Mouse (Mus musculus) gastrocnemius, postnatal 14 days (tissue): ENCODE measurements around the gene Pycr1. TPM values are rescaled to one million over a fixed set of nuclear protein-coding genes. Genes with fewer than 3 reads are reported as not detected.
"Not testable (repeated sequence)": the region's sequence is repeated elsewhere in the genome, so short reads cannot be mapped to it uniquely, and the experiment has no call there.

Experiments used
- DNase-seq: peaks from one replicate; pipeline ENCODE4 v3.0.0; 2021; ENCODE audit warnings: mixed read lengths
- intact Hi-C: fragments of 180-260 bp; cut with DNase I; formaldehyde crosslinking; loops from one replicate; pipeline ENCODE4 v1.15.1; 2025; ENCODE audit warnings: low total_unique reads
- long read RNA-seq, 2 experiments: library from polyadenylated mRNA; stranded (forward); transcript quantifications; one replicate each; pipeline ENCODE4 v2.0.0; 2021
- total RNA-seq, 2 experiments: library from RNA; stranded (reverse); gene quantifications; 2 replicates each; pipeline ENCODE4 v1.2.3; 2021

The Pycr1 gene
- total RNA-seq = 10 to 100 TPM; 10.3 to 13.3 TPM
- long read RNA-seq, experiment 1, transcript Pycr1-201 (8 exons, 1,861 nt) = major isoform, 13 of 25 reads
- long read RNA-seq, experiment 1, partial matches to known transcripts = 2 of 25 reads
- long read RNA-seq, experiment 1, other reads (novel, unspliced or antisense) = 10 of 25 reads
- long read RNA-seq, experiment 2, transcript Pycr1-201 (8 exons, 1,861 nt) = major isoform, 7 of 18 reads
- long read RNA-seq, experiment 2, partial matches to known transcripts = 2 of 18 reads
- long read RNA-seq, experiment 2, other reads (novel, unspliced or antisense) = 9 of 18 reads

DNA sequence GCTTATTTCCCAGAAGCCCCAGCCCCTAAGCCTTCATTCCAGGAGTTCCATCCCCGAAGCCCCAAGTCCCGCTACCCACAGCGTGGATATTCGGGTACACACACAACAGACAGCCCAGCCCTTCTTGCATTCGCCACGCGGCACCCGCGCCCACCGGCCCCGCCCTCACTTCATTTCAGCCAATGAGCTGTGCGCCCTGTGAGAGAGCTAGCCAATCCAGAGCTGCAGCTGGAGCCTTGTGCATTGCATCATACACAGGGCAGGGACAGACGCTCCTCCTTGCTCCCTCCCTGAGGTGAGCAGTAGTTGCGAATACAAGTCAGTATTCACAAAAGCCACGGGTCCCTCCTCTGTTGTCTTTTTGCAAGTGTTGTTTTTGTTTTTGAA lies at the start of gene Pycr1:
Gene Pycr1, minus strand, starts transcription at position 169 of the 387 bp plus-strand sequence.
- peak; percentile 94 for DNase-seq
- intact Hi-C loops = no loop called here

DNA sequence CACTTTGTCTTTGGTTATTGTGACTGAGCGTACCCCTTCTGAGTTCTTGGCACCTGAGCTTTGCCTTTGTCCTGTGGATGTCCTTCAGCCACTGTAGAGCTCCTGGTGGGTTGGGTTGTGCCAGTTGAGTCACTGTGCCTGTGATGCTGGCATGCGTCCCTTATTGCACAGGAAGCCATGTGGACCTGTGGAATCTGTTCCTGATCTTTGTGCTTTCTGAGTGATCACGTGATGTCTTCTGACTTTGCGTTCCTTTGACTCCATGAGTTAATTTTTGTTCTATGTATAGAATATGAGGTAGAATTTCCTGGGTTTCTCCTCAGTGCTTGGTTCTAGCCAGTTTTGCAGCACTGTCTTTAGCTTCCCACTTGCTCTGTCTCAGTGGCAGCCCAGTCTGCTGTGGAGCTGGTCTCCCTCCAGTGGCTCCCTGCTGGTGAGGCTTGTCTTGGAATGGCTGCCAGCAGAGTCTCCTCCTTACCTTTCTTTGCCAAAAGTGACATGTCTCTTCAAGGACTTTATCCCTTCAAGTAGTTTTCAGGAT lies 49.0 kb upstream of the Pycr1 start:
- intact Hi-C loops = no loop called here
- DNase-seq = peak; percentile 52

DNA sequence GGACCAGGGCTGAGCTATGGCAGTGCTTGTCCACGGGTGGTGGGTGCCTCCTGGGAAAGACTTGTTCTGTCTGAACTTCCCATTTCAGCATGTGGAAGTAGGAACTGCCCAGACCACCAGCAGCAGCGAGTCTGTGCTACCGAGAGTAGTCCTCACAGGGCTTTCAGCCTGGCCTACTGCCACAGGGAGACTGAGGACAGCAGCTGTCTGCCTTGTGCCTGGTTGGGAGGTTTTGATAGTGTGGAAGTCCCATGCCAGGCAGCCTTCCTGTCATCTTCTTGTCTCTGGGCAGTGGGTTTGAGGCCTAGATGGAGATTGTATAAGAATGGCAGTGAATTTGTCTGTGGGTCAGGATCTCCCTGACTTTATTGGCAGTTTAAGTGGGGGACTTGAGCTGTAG lies 45.8 kb upstream of the Pycr1 start:
- intact Hi-C loops = no loop called here
- no peak for DNase-seq

DNA sequence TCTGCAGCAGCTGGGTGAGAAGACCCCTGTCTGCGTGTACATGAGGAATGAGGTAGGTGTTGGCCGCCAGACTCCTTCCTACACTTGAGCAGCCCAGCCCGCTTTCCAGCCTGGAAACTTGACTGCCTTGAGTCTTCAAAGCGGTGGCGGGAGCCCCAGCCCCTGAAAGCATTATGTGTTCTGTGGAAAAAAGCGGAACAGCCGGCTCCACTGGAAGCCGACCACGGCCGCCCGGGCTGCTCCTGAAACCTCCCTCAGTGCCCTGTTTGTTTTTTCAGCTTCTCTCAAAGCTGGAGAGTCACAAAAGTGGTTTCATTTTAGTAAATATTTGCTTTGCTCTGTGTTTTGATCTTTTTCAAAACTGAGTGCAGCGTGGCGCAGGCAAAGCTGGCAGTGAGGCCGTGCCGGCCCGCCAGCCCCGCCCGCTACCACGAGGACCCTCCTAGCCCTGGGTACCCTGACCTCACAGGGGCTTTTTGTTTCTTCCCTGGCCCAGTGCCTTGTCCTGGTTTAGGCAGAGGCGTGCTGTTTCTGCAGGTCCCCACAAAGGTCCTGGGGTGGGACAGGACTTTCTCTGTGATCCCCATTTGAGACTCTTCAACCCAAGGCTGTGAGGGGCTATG lies 43.2 kb upstream of the Pycr1 start:
- intact Hi-C loops = no loop called here
- no peak for DNase-seq

DNA sequence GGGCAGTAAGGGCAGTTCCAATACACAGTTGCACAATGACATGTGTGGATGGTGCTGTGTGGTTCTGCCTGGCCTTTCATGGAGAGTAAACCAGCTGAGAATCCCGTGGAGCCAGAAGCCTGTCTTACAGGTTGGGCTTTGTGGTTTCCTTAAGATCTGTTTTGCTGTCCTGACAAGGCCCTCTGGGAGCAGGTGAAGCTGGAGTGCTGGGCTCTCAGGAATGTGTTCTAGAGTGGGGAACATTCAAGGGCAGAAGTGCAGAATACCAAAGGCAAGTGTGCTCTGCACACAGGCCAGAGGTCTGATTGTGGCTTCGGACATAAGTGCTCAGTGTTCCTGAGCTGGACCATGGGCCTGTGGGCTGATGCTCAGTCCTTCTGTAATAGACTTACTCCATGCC lies 41.1 kb upstream of the Pycr1 start:
- intact Hi-C loops = no loop called here

DNA sequence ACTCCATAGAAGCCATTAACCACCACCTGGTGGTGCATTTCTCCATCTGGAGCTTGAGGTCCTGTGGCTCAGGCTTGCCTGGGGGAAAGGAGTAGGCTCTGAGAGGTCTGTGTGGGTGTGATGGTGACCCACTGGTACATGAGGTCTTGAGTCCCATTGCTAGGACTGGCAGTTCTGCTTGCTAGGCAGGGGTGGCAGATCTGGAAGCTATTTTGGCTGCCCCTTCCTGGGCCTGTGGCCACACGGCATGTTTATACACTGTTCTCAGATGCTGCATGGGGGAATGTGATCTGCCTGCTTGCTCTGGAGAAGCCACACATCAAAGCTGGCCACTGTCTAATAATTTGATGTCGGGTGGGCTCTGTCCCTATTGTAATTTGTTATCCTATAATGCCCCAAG lies 40.5 kb upstream of the Pycr1 start:
- intact Hi-C loops = no loop called here
- DNase-seq = no peak

More for the DNA sequence above, 41.1 kb upstream of the Pycr1 start:
- DNase-seq = no peak

DNA sequence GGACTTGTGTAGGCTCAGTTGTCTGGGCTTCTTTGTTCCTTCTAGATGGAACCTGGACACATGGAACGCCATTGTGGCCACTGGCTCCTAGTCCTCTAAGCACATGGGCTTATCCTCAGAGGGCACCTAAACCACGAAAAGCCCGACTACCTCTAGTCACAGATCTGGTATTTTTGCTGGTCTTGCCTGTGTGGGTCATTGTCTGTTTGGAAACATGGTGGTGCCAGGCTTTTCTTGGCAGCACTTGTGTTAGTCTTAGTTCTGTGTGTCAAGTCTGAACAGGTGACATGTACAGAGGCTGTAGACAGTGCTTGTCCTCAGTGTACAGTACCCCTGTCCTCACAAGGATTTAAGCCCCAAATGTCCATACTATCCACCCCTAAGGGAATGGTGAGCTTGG lies 40.0 kb upstream of the Pycr1 start:
- no peak for DNase-seq
- intact Hi-C loops = no loop called here

DNA sequence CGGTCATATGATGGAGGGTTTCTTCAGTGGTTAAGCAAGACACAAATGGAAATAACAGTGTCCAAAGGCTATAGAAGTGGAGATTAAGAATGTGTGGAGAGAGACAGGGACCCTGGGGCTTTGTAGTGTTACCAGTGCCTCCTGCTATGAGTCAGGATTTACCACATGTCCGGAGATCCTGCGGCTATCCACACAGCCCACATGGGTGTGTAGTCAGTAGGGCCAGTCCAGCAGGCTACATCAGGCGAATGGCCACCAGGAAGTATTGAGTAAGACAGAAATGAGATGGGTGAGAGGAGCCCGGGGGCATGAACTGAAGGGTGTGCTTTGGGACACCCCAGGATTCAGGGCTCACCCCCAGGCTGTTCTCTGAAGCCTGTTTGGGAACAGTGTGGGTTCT lies 39.1 kb upstream of the Pycr1 start:
- intact Hi-C loops = no loop called here
- no peak for DNase-seq

DNA sequence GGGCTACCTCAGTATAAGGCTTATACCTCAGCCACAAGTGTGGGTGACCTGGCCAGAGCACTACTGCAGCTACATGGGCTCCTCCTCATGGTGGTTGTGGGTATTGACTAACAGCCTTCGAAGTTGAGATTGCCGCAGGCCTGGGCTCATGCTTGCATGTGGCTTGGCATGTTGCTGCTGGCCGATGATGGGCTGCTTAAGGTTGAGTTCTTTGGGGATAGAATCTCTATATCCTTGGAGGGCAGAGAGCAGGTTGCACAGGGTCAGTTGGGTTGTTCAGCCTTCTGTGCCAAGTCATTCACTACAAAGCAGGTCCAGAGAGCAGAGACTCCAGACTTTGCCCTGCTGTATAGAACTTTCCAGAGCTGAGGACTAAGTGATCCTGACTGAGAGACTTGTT lies 36.3 kb upstream of the Pycr1 start:
- DNase-seq = no peak
- intact Hi-C loops = no loop called here

DNA sequence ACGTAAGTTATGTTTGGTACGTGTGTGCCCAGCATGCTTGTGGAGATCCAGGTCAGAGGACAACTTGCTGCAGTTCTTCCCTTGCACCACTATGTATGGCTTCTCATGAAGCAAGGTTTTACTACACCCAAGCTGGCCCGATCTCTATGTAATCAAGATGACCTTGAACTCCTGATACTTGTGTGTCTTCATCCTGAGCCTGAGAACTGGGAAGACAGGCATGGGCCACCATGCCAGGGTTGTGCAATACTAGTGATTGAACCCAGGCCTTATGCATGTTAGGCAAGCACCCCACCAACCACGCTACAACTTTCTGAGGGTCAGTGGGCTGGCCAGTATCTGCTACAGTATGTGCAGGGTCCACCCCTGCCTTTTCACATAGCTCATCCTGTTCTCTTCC lies 33.4 kb upstream of the Pycr1 start:
- intact Hi-C loops = no loop called here
- no peak for DNase-seq

DNA sequence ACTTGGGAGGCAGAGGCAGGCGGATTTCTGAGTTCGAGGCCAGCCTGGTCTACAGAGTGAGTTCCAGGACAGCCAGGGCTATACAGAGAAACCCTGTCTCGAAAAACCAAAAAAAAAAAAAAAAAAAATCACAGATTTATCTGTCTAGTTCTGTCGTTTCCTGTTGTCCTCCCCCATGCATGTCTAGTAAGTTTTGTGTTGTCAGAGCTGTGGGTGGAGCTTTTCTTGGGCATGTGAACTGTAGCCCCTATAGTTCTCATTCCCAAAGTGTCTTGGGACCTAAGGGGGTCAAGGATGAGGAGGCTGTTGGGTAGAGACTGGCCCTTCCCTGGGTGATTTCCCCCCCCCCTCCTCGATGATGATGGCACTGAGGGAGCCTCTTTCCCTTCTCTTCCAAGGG lies 32.3 kb upstream of the Pycr1 start:
- DNase-seq, intact Hi-C loops: not testable (repeated sequence)

DNA sequence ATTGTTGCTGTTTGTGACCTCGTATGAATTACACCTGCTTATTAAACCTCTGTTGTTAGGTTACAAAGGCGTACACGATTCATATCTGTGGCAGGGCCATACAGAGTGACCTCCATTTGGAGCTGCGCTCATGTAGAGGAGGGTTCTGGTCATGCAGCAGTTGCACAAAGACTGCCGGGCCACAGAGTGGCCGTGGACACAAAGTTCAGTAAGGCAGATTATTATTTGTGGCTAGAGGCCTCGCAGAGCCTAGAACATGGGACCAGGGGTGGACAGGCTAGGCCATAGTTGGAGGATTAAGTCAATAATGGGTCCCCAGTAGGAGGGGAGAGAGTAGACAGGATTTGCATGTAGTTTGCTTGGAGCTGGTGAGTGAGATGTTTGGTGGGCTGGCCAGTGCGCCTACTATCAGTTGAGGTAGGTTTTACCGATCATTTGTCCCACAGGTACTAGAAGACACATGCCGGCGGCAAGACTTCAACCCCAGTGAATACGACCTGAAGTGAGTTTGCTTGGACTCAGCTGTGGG lies 30.1 kb upstream of the Pycr1 start:
- DNase-seq = no peak
- intact Hi-C loops = no loop called here

DNA sequence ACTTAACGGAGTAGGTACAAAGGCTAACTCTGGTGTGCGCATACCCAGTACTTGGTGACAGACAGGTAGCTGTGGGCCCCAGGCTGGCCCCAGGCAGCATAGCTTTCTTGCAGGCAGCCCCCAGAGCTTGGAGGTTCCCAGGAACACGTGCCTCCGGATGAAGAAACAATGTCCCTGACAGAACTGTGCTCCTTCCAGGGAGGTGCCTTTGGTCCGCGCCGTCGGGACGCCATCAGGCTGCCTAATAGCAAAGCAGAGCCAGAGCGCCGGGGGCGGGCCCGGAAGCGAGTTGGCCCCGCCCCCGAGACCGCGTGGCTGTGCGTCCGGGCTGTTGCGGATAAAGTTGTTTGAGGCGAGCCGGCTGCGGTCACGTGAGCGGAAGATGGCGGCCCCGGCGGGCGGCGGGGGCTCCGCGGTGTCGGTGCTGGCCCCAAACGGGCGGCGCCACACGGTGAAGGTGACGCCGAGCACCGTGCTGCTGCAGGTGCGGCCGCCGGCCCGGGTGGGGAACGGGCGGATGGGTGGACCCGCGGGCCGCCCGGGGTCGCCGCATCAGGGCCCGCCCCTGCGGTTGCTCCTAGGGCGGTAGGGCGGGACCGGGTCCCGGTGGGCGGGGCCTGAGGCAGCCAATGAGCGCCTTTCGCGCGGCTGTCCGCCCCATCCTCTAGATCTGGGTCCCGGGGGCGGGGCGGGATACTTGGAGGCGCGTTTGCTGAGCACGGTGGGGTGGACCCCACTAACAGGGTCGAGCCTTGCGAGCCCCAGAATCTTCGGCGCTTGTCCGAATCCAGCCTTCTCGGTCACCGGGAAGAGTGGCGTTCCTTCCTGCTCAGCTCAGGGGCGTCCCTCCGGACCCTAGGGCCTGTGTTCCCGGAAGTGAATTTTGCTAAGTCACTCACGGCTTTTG lies 29.4 kb upstream of the Pycr1 start, which contains the start of gene Aspscr1:
Gene Aspscr1, plus strand, starts transcription at position 287 of the 907 bp plus-strand sequence.
- intact Hi-C loops = no loop called here
- DNase-seq = peak; percentile 98

DNA sequence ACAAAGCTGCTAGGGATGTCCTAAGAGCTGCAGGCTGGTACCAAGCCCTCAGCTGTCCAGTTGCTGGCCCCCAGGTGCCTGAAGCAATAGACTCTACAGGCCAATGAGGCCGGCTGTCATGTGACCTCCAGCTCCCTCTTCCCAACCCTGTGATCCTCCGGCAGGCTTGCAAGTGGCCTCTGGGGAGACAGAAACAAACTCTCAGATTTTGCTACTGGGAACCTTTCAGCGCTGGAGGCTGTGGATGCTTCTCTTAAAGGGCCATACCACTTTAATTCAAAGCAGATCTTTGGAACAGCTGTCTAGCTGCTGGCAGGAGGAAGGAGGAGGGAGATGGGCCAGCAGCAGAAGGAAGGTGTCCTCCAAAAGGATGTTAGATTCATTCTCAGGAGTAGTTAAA lies 23.0 kb upstream of the Pycr1 start:
- intact Hi-C loops = no loop called here
- DNase-seq = no peak

DNA sequence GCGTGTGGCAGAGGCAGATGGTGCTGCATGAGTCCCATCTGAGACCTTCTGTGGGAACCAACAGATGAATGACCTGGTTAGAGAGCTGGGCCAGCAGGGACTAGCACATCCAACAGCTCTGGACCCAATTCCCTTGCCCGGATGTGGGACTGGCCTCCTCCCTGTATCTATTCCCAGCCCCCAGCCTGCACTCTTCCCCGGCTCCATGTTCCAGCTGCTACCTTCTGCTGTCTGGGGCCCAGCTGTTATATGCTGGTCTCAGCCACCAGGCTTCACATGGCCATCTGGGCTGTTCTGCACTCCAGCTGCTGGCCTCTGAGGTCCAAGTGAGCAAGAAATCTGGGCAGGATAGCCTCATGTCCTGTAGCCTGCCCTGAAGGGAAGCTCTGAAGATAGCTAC lies 21.8 kb upstream of the Pycr1 start:
- peak; percentile 44 for DNase-seq
- intact Hi-C loops = no loop called here

DNA sequence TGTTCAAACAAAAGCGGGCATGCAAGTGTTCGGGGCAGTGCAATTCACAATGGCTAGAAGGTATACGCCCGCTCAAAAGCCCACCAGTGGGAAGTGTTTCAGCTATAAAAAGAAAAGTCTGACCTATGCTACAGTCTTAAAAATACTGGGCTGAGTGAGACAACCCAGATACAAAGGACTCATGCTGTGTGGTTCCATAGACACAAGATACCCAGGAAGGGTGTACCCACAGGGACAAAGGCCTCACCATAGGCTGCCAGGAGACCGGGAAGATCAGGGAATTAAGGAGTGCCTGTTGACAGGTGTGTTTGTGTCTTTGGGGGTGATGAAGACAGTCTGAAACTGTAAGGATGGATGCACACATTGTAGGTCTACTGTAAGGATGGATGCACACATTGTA lies 20.1 kb upstream of the Pycr1 start:
- no peak for DNase-seq
- intact Hi-C loops = no loop called here

DNA sequence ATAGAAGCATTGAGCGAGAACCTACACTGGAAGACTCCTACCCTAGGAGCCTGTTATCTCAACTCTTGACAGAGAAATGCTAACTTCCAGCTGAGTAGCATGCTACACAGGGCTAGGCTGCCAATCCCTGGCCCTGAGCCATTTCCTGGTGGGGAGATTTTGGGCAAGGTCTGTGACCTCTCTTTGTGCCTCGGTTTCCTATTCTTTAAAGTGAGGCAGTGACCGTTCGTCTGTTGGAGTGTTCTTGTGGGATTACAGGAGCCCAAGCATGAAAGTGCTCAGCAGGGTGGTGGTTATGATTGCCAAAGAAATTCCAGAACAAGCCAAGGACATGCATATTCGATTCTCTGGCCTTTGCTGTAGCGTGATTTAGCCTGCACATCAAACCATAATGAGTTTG lies 19.2 kb upstream of the Pycr1 start:
- DNase-seq = no peak
- intact Hi-C loops = no loop called here

DNA sequence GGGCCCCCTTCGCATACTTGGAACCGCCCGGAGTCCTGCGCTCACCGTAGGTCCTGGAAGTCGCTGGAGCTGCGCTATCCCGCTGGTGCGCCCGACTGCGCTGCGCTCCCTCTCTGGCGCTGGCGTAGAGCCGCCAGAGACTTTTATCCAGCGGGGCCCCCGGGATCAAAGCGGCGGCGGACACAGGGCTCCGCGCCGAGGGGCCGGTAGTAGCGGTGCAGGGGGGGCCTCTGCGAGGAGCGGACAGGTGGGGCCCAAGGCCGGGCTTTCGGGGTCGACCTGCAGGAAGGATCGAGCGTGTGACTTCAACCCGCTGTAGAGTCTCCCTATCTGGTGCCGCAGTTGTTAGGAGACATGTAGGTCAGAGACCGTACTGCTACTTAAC lies 17.5 kb upstream of the Pycr1 start, which contains the start of gene Notum:
Gene Notum, minus strand, starts transcription at position 100 of the 385 bp plus-strand sequence.
- intact Hi-C loops = loop anchor here (2.0 kb wide), 1 partner anchor 50 kb away; no protein-coding TSS in a partner anchor
- DNase-seq = no peak

DNA sequence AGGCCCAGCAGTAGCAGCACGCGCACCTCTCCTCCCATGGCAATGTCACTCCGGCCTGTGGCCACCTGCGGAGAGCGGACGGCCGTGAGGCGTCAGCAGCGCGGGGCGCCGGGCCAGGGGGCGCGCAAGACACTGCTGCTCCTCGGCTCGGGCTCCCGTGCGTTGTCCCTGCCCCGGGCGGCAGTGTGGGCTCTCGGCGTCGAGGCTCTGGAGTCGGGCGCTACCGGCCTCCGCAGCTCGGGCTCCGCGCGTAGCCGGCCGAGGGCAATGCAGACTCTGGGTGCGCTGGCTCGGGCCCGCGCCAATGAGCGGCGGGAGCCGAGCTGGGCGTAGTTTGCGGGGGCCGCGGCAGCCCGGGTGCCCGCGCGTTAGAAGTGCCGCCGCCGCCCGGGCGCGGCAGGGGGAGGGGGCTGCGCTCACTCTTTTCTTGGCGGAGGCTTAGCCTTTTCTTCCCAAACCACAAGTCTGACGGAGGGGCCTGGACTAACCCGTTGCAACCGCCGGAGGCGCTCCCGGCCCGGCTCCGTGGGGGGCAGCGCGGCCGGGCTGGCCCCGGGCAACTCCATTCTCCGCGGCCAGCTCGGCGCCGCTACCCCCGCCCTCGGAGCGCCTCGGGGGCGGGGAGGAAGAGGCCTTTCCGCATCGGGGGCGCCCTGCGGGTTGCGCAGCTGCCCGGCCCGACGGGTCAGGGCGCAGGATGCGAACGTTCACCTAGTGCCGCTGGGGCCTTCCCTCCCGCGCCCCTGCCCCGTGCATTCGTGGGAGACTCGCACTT lies 16.9 kb upstream of the Pycr1 start:
- peak; percentile 54 for DNase-seq
- intact Hi-C loops = loop anchor here (2.0 kb wide), 1 partner anchor 50 kb away; no protein-coding TSS in a partner anchor
